Mouse (Mus musculus) lung, adult 2 months (tissue): Measurements from ENCODE around the gene Dkkl1. TPM values are rescaled to one million over a fixed set of nuclear protein-coding genes. Genes with fewer than 3 reads are reported as not detected.
"Not testable (repeated sequence)": the region's sequence is repeated elsewhere in the genome, so short reads cannot be mapped to it uniquely, and the experiment has no call there.

Experiments used
- DNase-seq: peaks from one replicate; pipeline ENCODE4 v3.0.0; 2022
- H3K4me1 ChIP-seq: fragments of 200-500 bp; 2 replicates; pipeline ENCODE4 v1.6.1; 2011; ENCODE audit warnings: low read length; ENCODE audit not compliant: control insufficient read depth, insufficient read depth
- H3K4me3 ChIP-seq: fragments of 200-500 bp; replicated peaks from 2 replicates; pipeline ENCODE3; 2011; ENCODE audit warnings: low read depth, mild to moderate bottlenecking, control low read depth, low read length; ENCODE audit errors: extremely low read depth
- CTCF ChIP-seq: fragments of 200-500 bp; IDR thresholded peaks from 2 replicates; pipeline ENCODE4 v1.5.1; 2011; ENCODE audit warnings: mild to moderate bottlenecking, low read length, control low read depth; ENCODE audit not compliant: insufficient read depth
- POLR2A ChIP-seq: fragments of 200-500 bp; IDR thresholded peaks from 2 replicates; pipeline ENCODE4 v1.6.1; 2011; ENCODE audit warnings: low read depth, mild to moderate bottlenecking, control low read depth, low read length, borderline replicate concordance; ENCODE audit errors: extremely low read depth
- WGBS: fragments of 180-500 bp; shearing (Covaris S2); methylation state at CpG from one replicate; pipeline ENCODE4 v1.1.7; 2018; 5-methylcytosine and 5-hydroxymethylcytosine counted together
- polyA plus RNA-seq: library from polyadenylated mRNA; depleted of rRNA; stranded (reverse); fragments of >200 nt; gene quantifications from 2 replicates; pipeline ENCODE4 v1.2.3, GENCODE M21; 2012; rRNA removed

The Dkkl1 gene
- 1.4 and 5.2 TPM in 2 replicates for polyA plus RNA-seq

GRCm38 (mm10) chr7:45211851-45212251 is at the start of gene Dkkl1:
TSS of gene Dkkl1 (minus strand) at chr7:45212147.
- no peak within 1 kb of the TSS for H3K4me3 ChIP-seq
- TF ChIP-seq POLR2A, result no peak
- no peak for TF ChIP-seq CTCF
- no peak for DNase-seq
- peaks cover 4% of the 10 kb centered on the region; the same call in 1 of the 2 replicates for H3K4me1 ChIP-seq
- WGBS, result 5% methylated on average over 17 of the region's 17 CpGs

GRCm38 (mm10) chr7:45259281-45259680 is 47.3 kb upstream of the Dkkl1 start:
- no peak for DNase-seq
- H3K4me1 ChIP-seq, result no peaks in the 10 kb centered on the region
- no peak for TF ChIP-seq POLR2A
- no peak for TF ChIP-seq CTCF
- no peak overlapping the region for H3K4me3 ChIP-seq
- WGBS, result 83% methylated on average over 8 of the region's 8 CpGs

- TF ChIP-seq POLR2A (no peak), CTCF (no peak)
- Histone ChIP-seq H3K4me3 (no peak overlapping the region), H3K4me1 (no peaks in the 10 kb centered on the region)
- WGBS, result 50% methylated on average over 11 of the region's 11 CpGs
- DNase-seq, result no peak
Observed at GRCm38 (mm10) chr7:45257063-45257840, 45.3 kb upstream of the Dkkl1 start.

GRCm38 (mm10) chr7:45255822-45256221 is 43.9 kb upstream of the Dkkl1 start:
- DNase-seq, result peak; percentile 19
- not testable (repeated sequence) for H3K4me1 ChIP-seq, H3K4me3 ChIP-seq
- 54% methylated on average over 7 of the region's 7 CpGs for WGBS

- no peak for DNase-seq
- WGBS, result 83% methylated on average over 8 of the region's 8 CpGs
- Histone ChIP-seq H3K4me1 (no peaks in the 10 kb centered on the region), H3K4me3 (no peak overlapping the region)
- TF ChIP-seq CTCF (no peak), POLR2A (no peak)
Observed at GRCm38 (mm10) chr7:45253806-45254205, 41.9 kb upstream of the Dkkl1 start.

- WGBS, result 52% methylated on average over 3 of the region's 3 CpGs
- TF ChIP-seq POLR2A (no peak), CTCF (no peak)
- no peak overlapping the region for H3K4me3 ChIP-seq
- no peaks in the 10 kb centered on the region for H3K4me1 ChIP-seq
- DNase-seq, result no peak
Observed at GRCm38 (mm10) chr7:45247666-45248065, 35.7 kb upstream of the Dkkl1 start.

- TF ChIP-seq POLR2A (no peak), CTCF (no peak)
- Histone ChIP-seq H3K4me3 (no peak overlapping the region), H3K4me1 (peaks cover 5% of the 10 kb centered on the region; the same call in 1 of the 2 replicates)
- DNase-seq, result no peak
- 89% methylated on average over 6 of the region's 6 CpGs for WGBS
Observed at GRCm38 (mm10) chr7:45241389-45241749, 29.4 kb upstream of the Dkkl1 start.

- Histone ChIP-seq H3K4me1 (peaks cover 5% of the 10 kb centered on the region; the same call in 1 of the 2 replicates), H3K4me3 (no peak within 1 kb of the TSS)
- no peak for DNase-seq
- 34% methylated on average over 53 of the region's 53 CpGs for WGBS
- TF ChIP-seq POLR2A, result peak; percentile 15; the same call in 1 of the 2 replicates
- TF ChIP-seq CTCF, result no peak
Observed at GRCm38 (mm10) chr7:45240633-45241388, 28.9 kb upstream of the Dkkl1 start, which contains the start of gene Slc6a16. TSS of gene Slc6a16 (plus strand) at chr7:45241085.

GRCm38 (mm10) chr7:45240109-45240508 is 28.2 kb upstream of the Dkkl1 start:
- Histone ChIP-seq H3K4me3 (no peak overlapping the region), H3K4me1 (peaks cover 5% of the 10 kb centered on the region; the same call in 1 of the 2 replicates)
- TF ChIP-seq CTCF (no peak), POLR2A (no peak)
- no peak for DNase-seq
- WGBS, result 93% methylated on average over 7 of the region's 7 CpGs
